Mouse (Mus musculus) adrenal gland, postnatal 14 days (tissue): ENCODE data around the gene Epas1. TPM values are rescaled to one million over a fixed set of nuclear protein-coding genes. Genes with fewer than 3 reads are reported as not detected.

Source experiments
- DNase-seq: peaks from one replicate; pipeline ENCODE4 v3.0.0; 2021; ENCODE audit warnings: mixed read lengths
- long read RNA-seq, 2 experiments: library from polyadenylated mRNA; stranded (forward); transcript quantifications; one replicate each; pipeline ENCODE4 v2.0.0; 2021
- total RNA-seq: library from RNA; stranded (reverse); gene quantifications from 2 replicates; pipeline ENCODE4 v1.2.3, GENCODE M21; 2021

Gene Epas1
- total RNA-seq: 226 TPM in 2 replicates
- long read RNA-seq, experiment 1, full-length matches to known transcripts: 28 of 57 reads
- long read RNA-seq, experiment 1, partial matches to known transcripts: 27 of 57 reads
- long read RNA-seq, experiment 1, other reads (novel, unspliced or antisense): 2 of 57 reads
- long read RNA-seq, experiment 2, full-length matches to known transcripts: 38 of 82 reads
- long read RNA-seq, experiment 2, partial matches to known transcripts: 44 of 82 reads
- long read RNA-seq, experiment 2, other reads (novel, unspliced or antisense): 0 of 82 reads

DNA sequence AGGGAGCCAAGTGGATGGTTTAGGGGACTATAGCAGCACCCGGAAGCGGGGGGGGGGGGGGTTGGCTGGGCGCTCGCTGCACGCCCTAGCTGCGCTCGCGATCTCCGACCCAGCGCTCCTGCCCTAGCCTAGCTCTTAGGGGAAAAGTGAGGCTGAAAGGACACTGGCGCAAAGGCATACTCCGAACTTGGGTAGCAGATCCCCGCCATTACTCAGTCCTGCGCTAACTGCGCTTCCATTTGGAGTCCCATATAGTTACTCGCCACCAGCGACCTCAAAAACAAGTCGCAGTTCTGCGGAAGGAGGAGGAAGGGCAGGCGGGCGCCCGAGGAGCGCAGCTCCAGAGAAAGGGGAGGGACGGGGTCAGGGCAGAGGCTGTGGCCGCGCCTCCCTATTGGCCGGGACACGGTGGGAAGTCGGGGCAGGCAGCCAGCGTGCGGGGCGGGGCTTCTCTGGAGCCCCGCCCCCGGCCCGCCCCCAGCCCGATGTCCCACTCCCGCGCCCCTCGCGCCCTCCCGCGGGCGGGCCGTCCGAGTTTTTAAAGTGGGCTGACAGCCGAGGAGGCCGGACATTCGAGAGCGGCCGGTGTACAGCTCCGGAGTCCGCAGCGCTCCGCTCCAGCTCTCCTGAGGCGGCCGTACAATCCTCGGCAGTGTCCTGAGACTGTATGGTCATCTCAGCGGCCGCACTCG is at the start of gene Epas1:
TSS of gene Epas1 (plus strand) at position 571 of the 692 bp plus-strand sequence.
- DNase-seq: peak; percentile 96

DNA sequence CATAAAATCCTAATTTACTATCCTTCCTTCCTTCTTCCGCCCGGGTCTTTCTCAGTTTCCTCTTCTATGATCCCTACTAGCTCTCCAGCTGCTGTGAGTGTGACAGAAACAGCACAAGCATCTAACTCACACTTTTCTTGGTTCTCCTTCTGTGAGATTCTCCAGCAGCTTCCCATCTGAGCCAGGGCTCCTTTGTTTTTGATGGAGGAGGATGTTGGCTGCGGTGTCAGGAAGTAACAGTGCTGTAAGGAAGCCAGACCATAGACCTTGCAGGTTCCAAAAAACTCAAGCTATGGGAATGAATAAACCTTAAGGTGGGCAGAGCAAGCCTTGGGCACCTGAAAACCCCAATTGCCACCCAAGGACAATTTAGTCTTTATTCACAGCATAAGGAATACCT is 48.3 kb upstream of the Epas1 start:
- no peak for DNase-seq

DNA sequence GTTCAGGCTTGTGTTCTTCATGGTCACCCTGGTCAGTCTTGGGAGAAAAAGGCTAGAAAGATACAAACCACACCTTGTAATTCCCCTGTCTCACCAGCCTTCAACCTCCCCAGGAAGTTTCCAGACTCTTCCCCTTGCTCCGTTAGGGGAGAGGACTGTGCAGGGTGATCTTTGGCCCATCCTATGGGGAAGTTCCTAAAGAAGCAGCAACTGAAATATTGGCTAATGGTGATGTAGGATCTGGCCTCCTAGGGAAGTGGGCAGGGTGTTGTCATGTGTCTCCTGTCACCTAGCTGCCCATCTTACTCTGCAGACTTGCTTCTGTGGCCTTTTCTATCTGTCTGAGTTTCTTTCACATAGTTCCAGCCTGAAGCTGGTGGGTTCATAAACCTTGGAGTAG is 47.0 kb upstream of the Epas1 start:
- no peak for DNase-seq

DNA sequence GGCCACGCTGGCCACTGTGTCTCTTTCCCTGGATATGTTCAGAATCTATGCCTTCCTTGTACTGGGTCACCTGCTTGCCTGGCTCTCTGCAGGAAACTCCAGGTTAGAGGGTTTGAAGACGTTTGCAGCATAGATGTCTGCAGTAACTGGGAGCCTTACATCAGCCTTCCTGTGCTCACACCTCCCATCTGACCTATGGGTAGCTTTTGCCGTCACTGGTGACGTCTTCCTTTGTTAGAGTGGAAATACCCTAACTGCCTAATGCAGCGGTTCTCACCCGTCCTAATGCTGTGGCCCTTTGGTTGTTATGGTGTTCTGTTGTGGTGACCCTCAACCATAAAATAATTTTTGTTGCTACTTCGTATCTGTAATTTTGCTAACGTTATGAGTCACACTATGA is 43.7 kb upstream of the Epas1 start:
- no peak for DNase-seq

DNA sequence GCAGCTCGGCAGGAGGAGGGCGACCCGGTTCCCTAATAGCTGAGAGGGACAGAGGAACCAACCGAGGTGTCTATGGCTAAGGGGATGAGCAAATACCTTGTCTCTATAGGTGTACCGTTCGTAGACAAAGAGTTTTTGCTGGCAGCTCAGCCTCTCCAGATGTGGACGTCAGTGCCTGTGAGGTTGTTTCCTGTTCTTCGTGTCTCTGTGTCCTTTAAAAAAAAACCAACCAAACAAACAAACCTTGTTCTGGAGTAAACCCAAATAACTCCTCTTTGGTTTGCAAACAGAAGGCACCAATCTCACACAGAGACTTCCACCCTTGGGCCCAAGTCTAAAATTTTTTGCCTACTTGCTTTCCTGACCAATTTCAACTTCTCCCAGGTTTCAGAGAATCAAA is 43.1 kb upstream of the Epas1 start:
- DNase-seq: no peak

DNA sequence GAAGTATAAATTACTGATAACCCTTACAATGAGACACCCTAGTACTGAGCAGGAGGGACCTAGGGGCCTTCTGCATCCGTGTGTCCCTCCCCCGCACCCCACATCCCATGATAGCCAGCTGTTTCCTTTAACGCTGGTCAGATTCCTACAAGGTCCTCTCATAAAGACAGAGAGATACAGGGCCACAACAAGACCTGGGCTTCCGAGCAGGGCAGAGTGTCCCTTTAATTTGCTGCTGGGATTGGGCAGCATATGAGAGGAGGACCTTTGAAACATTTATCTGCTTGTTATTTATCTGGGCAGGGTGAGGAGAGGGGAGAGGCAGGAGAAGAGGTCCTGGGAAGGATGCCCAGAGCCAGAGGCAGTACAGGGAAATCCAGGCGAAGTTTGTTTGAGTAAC is 41.6 kb upstream of the Epas1 start:
- DNase-seq: no peak

DNA sequence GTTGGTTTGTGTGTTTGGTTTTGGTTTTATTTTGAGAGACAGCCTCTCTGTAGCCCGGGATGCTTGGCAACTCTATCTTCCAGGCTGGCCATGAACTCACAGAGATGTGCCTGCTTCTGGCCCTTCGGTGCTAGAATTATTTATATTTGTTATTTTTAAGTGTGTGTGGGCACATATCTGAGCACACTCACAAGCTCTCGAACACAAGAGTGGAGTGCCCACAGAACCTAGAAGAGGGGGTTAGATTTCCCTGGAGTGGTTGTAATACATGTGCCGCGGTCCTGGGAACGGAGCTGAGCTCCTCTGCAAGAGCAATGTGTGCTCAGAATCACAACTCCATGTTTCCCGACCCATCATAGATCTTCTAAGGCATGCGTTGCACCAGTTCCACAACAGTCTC is 40.9 kb upstream of the Epas1 start:
- no peak for DNase-seq

DNA sequence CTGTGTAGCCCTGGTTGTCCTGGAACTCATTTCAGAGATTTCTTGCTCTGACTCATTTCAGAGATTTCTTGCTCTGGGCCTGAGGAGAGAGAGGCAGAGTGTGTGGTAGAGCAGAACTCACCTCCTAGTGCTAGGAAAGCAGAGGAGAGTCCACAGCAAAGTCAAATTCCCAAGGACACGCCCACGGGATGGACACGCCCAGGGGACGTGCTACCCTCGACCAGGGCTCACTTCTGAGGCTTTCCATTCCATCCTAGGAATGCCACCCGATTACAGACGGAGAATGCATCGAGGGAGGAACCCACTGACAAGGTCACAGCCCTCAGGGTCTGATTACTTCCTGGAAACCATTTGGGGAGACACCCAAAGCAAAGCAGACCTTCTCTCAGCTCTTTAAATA is 39.9 kb upstream of the Epas1 start:
- peak; percentile 33 for DNase-seq

DNA sequence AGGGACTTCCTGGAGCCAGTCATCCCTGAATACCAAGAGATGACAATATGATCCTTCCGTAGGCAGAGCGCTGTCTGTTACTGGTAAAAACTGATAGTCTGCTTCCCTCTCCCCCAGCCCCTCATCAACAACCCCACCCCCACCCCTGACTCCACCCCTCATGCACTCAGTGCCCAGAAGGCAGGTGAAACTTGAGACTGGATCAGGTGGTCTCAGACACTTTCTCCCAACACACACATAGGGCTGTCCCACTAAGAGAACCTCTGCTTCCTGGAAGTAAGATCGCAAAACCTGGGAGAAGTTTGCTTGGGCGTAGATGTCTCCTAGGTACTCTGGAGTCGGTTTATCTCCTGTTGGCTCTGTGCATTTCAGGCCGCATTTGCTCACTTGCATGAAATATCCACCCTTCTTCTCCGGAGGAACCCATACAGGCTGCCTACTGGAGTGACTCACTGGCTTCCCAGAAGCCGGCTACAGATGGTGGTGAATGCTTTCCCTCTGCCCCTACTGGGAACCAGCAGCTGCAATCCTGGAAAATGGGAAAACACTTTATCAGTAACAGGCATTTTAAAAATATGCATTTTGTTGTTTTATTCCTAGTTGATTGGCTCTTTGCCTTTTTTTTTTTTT is 28.6 kb upstream of the Epas1 start:
- no peak for DNase-seq

DNA sequence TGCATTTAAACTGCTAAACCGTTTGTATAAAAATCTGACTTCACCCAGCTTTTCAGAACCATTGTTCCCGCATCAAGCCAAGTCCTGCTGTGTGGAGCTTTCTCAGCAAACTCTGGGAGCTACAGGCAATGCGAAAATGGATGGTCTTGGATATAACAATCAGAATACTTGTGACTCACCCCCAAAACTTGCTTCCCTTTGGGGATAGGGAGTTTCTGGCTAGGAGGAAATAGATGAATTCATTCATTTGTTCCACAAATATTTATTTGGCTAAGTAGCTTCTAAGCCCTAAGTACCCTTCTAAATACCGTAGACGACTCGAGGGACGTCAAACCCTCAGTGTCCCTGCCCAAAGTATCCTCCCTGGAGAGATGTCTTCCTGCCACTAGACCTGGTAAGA is 27.0 kb upstream of the Epas1 start:
- no peak for DNase-seq

DNA sequence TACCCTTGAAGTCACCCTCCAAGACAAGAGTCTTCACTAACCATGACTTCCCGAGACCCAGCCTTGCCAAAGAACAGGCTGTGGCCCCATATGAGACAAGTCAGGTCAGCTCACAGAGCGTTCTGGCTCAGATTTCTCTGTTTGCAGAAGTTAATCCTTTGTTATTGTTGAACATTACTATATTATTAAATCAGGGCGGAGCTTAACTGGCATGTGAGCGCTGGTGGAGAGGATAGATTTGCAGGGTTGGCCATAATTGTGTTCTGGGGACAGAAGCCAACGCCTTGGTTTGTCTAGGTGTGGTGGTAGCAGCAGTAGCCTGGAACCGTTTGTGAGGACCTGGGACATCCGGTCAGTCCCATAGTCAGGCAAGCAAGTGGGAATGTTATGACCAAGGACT is 26.5 kb upstream of the Epas1 start:
- no peak for DNase-seq

DNA sequence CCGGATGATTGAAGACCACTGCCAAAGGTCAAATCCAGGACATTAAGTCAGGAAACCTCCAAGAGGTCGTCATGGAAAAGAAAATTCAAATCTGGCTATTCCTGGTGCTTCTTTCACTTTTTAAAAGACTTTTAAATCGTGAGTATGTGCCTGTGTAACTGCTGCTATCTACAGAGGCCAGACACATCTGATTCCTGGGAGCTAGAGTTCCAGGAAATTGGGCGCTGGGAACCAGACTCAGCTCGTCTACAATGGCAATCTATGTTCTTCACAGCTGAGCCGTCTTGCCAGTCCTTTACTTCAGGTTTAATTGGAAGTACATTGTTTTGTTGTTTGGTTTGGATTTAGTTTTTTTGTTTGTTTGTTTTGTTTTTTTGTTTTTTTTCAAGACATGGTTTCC is 22.2 kb upstream of the Epas1 start:
- no peak for DNase-seq

DNA sequence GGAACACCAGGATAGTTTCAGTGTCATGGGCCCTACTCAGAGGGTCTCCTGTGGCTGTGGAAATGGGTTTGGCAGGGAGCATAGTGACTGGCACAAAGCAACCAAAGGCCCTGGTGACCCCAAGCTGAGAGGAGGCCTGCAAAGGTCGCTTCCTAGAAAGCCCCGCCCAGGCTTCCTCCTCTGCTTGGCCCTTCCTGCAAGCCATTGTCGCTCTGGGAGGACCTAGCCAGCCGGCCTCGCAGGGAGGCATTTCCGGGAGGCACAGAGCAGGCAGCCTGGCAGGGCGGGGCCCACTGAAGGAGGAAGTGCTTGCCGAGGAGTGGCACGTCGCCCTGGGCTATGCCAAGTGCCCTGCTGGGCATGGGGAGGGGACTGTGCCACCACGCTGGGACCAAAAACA is 21.5 kb upstream of the Epas1 start:
- peak; percentile 90 for DNase-seq

DNA sequence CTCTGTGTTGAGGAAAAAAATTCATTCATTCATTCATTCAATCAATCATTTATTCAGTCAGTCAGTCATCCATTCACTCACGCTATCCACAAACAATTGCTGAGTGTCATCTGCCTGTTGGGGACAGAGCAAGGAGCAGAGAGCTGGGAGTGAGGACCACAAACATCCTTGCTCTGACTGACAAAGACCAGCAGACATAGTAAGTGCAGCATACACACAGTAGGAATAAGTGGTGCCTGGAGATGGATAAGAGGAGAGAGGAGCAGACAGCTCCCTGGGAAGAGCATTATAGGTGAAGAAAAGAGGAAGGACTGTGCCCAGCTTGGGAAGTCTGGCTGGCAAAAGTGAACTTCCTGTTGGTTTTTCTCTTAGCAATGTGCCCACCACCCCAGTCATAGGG is 21.0 kb upstream of the Epas1 start:
- DNase-seq: no peak

DNA sequence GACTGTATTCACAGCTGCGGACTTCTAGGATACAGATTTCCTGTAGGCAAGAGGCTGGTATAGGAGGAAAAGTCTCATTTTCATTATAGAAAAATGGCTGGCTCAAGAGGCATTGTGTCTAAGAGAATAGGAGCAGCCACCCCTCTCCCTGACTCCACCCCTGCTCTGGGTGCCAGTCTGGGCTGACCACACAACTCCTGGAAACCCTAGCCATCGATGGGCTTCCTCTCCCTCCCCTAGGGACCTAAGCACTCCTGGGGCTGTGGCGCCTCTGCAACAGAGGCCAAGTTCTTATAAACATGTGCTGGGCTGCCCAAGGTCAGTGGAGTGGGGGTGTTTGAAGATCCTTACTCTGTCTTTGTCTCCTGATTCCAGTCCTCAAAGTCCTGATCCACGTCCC is 19.9 kb upstream of the Epas1 start:
- peak; percentile 46 for DNase-seq

DNA sequence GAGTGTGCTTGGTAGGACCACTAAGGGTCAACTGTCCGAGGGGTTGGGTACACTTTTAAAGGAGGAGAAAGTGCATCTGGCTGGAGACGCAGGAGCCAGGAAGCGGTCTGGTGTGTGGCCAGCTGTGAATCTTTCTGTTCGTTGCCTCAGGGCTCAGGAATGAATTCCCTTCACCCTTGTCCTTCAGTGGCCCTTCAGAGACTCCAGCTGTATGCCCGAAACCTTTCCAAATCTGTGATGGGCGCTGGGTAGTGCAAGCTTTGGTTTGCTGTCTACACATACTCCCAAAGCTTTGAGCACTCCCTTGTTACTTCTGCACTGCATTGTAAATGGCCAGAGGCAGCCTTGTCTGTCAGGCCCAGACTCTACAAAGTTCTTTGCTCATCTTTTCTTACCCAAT is 15.0 kb upstream of the Epas1 start:
- no peak for DNase-seq

DNA sequence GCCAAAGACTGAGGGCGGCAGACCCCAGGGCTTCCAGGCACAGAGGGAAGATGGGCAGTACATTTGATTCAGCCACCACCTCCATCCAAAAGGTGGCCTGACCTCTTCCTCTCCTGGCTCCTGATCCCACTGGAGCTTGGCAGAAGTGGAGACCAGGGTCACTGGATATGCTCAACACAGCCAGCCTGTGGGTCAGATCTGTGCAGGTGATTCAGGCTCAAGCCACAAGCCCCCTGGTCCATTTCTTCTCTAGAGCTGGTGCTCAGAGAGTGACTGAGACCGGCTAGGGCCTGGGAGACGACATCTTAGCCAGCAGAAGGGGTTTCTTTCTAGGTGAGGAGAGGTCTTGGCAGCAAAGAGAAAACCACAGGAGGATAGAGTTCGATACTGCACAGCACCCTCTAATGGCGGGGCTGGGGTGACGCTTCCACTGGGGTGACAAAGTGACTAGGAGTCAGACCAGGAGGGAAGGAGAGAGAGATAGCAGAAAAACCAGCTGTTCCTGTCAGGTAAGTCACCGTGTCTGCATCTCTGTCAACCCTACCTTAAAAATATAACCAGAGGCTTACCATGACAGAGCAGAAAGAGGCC is 10.1 kb upstream of the Epas1 start:
- no peak for DNase-seq

DNA sequence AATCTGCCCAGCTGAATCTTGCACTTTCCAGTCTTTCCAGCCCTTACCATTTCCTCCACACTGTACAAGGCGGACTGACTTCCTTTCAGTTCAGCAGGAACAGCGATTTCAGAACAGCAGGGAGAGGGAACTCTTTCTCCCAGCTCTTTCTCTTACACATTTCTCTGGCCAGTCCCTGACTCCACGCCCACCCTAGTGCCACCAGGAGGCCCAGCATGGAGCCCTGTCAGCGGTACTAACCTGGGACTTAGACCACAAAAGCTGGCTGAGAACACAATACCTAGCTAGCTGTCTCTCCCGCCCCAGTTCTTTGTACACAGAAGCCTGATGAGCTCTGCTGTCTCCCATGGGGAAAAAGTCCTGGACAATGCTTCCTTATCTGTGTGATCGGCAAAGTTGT is 8.6 kb upstream of the Epas1 start:
- no peak for DNase-seq

DNA sequence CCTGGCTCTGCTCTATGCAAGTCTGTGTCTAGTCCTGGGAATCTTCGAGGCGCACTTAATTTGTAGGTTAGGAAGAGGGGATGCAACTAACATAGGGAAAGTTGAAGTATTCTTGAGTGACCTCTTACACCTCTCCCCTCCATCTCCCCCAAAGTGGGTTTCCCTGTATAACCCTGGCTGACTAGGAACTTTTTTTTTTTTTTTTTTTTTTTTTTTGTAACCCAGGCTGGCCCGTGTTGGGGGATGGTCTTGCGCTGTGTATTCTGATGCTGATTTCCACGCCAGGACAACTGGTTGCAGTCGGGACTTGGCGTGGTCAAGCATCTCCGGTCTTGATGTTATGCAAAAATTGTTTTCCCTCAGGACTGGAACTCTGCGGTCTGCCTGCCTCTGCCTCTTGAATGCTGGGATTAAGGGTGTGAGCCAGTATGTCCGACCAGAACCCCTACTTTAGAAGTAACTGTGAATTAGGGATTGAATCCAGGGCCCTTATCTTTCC is 2.1 kb upstream of the Epas1 start:
- DNase-seq: no peak

DNA sequence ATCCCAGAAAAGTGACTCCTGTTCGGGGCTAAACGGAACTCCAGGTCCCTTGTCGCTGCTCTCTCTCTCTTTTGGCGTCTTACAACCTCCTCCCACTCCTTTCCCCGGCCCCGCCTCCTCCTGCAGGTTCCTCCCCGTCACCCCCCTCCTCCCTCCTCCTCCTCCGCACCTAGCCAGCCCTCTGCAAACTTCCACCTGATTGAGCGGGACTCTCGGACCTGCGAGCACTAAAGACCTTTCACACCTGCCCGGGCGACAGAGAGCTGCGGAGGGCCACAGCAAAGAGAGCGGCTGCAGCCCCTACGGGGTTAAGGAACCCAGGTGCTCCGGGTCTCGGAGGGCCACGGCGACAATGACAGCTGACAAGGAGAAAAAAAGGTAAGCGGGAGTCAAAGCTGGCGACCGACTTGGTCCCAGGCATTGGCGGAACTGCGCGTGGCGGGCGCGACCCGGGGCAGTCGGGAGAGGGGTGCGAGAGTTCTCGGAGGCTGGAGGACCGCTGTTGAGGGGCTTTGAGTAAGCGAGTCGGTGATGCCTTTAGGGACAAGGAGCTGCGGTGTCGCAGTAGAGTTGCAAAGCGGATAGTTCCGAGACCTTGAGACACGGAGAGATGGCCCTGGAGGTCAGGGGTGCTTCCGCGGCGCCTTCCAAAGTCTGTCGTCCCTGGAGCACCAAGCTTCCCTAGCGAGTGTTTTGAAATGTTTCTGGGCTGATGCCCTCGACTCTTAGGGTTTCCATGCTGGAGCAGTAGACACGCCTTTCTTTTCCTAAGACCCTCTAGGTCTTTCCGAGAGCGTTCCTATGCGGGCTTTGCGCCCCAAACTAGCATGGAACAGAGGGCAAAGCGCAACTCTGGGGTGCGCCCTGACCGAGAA is 668 bp downstream of the Epas1 start:
- peak; percentile 87 for DNase-seq

DNA sequence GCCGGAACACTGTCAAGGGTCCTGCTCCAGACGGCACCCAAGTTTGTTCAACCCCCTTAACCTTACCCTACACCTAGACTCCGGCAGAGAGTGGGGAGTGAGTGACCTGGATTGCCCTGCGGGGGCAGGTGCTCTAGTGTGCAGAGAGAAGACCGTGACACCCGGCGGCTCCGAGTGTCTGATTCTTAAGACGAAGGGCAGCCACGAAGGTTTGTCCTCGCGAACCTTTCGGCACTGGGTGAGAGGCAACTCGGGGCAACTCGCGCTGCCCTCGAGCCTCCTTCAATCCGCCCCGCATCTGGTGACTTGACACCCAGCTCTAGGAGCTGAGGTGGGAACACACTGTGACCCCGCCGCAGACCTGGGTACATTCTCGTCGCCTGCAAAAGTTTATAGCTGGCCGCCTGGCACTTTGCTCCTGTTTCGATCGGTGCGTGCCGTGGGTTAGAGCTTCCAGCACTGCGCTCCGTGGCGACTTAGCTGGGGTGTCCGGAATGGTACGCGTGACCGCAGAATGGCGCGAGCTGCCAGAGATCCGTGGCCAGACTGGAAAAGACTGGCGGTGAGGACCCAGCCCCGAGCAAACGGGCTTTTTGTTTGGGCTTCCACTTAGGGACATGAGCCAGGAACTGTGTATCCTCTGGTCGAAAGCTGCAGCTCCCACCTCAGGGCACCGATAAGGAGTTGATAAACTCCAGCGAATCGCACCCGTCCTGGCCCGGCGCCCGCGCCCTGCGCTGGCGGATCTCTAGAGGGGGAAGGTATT is 1.5 kb downstream of the Epas1 start:
- peak; percentile 73 for DNase-seq
